Mouse (Mus musculus) mouse embryonic stem cell (cell line): ENCODE measurements around the gene Peg3.
"Not testable (repeated sequence)": the region's sequence is repeated elsewhere in the genome, so short reads cannot be mapped to it uniquely, and the experiment has no call there.

Experiments used
- in situ Hi-C, 2 experiments: fragments of 300-500 bp; cut with MboI; formaldehyde crosslinking; loops; 1 replicate in 1 of 2; 3 replicates in 1 of 2; pipeline ENCODE4 v1.14.3; 2019 to 2020; ENCODE audit warnings: low sequenced_read_pairs in 2 of 2, low pct_unique_long_range_greater_than_20kb in 1 of 2, mixed read lengths in 1 of 2; ENCODE audit not compliant: unreplicated experiment in 1 of 2

Gene Peg3

GRCm38 (mm10) chr7:6730241-6730640 lies at the start of gene Peg3, which contains the start of gene Usp29:
TSS of gene Peg3 (minus strand) at chr7:6730431.
TSS of gene Usp29 (plus strand) at chr7:6730578.
- in situ Hi-C loops = loop anchor here in 1 of 2 experiments (10.0 kb wide), 1 partner anchor 65 kb away; no protein-coding TSS in a partner anchor

GRCm38 (mm10) chr7:6779172-6779571 lies 48.9 kb upstream of the Peg3 start:
- in situ Hi-C loops = no loop called here

GRCm38 (mm10) chr7:6777689-6778088 lies 47.5 kb upstream of the Peg3 start:
- in situ Hi-C loops = no loop called here

- in situ Hi-C loops = no loop called here
These were observed 46.9 kb upstream of the Peg3 start for GRCm38 (mm10) chr7:6777107-6777506.

GRCm38 (mm10) chr7:6776314-6777059 lies 46.3 kb upstream of the Peg3 start:
- in situ Hi-C loops = no loop called here

GRCm38 (mm10) chr7:6773865-6774413 lies 43.7 kb upstream of the Peg3 start:
- in situ Hi-C loops = not testable (repeated sequence)

GRCm38 (mm10) chr7:6770286-6770685 lies 40.1 kb upstream of the Peg3 start:
- in situ Hi-C loops = no loop called here

GRCm38 (mm10) chr7:6765240-6765639 lies 35.0 kb upstream of the Peg3 start:
- in situ Hi-C loops = no loop called here

GRCm38 (mm10) chr7:6760170-6760569 lies 29.9 kb upstream of the Peg3 start:
- in situ Hi-C loops = no loop called here

- in situ Hi-C loops = no loop called here
These were observed 29.5 kb upstream of the Peg3 start for GRCm38 (mm10) chr7:6759698-6760097.

GRCm38 (mm10) chr7:6756777-6757291 lies 26.6 kb upstream of the Peg3 start:
- in situ Hi-C loops = no loop called here

GRCm38 (mm10) chr7:6753440-6753839 lies 23.2 kb upstream of the Peg3 start:
- in situ Hi-C loops = no loop called here

- in situ Hi-C loops = no loop called here
These were observed 19.0 kb upstream of the Peg3 start for GRCm38 (mm10) chr7:6749196-6749595.

GRCm38 (mm10) chr7:6744281-6744904 lies 14.2 kb upstream of the Peg3 start:
- in situ Hi-C loops = no loop called here

- in situ Hi-C loops = loop anchor here in 1 of 2 experiments (10.0 kb wide), 1 partner anchor 59 kb away; no protein-coding TSS in a partner anchor
These were observed 5.8 kb upstream of the Peg3 start for GRCm38 (mm10) chr7:6736060-6736459.

GRCm38 (mm10) chr7:6731930-6732329 lies 1.7 kb upstream of the Peg3 start:
- in situ Hi-C loops = loop anchor here in 1 of 2 experiments (10.0 kb wide), 1 partner anchor 63 kb away; no protein-coding TSS in a partner anchor

- in situ Hi-C loops = loop anchor here in 1 of 2 experiments (10.0 kb wide), 1 partner anchor 63 kb away; no protein-coding TSS in a partner anchor
These were observed 1.1 kb upstream of the Peg3 start for GRCm38 (mm10) chr7:6731373-6731772.

- in situ Hi-C loops = loop anchor here in 1 of 2 experiments (10.0 kb wide), 1 partner anchor 64 kb away; no protein-coding TSS in a partner anchor
These were observed 570 bp upstream of the Peg3 start for GRCm38 (mm10) chr7:6730801-6731200.
